Mouse (Mus musculus) adrenal gland, postnatal 25 days (tissue): ENCODE measurements around the gene Sh3d19. TPM values are rescaled to one million over a fixed set of nuclear protein-coding genes. Genes with fewer than 3 reads are reported as not detected.
A peak's percentile ranks its signal among the peaks of the same experiment; 100 is the strongest.

Experiments used
- DNase-seq: peaks from one replicate; pipeline ENCODE4 v3.0.0; 2021; ENCODE audit warnings: mixed read lengths
- long read RNA-seq: library from polyadenylated mRNA; stranded (forward); transcript quantifications from one replicate; pipeline ENCODE4 v2.0.0, GENCODE M21; 2021
- total RNA-seq: library from RNA; stranded (reverse); gene quantifications from 2 replicates; pipeline ENCODE4 v1.2.3, GENCODE M21; 2021

Sh3d19 gene
- total RNA-seq: 19.9 and 21.2 TPM in 2 replicates
- long read RNA-seq, full-length matches to known transcripts: 3 of 10 reads
- long read RNA-seq, partial matches to known transcripts: 6 of 10 reads
- long read RNA-seq, other reads (novel, unspliced or antisense): 1 of 10 reads

DNA sequence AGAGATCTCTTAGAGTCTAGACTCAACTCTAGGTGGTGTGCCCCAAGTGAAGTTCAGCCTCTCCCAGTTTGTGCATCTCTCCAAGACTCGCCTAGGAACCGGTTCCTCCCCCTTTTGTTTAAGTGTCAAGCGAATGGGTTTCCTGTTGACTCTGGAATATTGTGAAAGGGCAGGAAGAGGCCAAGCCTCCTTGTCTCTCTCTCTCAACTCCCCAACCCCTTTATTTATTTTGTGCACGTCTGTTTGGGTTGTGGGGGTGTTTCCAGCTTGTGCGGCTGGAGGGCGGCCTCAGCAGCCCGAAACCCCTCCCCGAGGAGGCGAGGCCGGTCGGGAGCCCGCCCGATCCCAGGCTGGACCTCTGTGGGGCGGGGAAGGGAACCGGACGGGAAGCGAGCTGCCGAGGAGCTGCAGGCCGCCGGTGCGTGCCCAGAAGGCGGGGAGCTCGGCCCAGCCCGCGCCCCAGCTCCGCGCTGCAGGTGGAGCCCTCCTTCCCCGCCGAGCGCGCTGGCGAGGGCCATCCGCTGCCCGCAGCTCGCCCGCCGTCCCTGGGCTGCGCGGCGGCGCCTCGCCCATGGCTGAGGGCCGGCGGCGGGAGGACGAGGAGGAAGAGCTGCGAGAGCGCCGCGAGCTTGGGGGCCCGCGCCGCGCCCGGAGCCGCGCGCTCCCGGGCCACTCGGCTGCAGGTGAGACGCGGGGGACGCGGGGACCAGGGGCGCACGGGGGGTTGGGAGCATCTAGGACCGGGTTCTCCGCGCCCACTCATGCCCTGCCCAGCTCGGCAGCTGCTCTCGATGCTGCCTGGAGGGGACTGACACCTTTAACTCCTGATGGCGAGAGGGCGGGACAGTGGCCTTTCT is at the start of gene Sh3d19:
Gene Sh3d19 (plus strand): TSS at position 368 of the 857 bp plus-strand sequence.
- DNase-seq: peak; percentile 86

DNA sequence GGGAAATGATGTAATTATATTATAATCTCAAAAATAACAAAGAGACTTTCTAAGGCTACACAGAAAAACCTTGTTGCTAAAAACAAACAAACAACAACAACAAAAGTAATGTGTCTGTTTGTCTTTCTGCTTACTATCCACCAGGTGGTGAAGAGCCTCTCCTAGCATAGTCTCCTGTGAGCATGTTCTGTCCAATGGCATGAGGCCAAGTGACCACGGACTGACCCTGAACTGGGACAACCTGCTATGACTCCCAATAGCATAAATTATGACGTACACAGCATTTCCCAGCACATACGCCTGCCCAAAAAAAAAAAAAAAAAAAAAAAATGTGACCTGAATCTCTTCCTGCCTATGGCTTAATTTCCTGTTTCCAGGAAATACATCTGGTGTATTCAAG is 48.6 kb upstream of the Sh3d19 start:
- peak; percentile 82 for DNase-seq

DNA sequence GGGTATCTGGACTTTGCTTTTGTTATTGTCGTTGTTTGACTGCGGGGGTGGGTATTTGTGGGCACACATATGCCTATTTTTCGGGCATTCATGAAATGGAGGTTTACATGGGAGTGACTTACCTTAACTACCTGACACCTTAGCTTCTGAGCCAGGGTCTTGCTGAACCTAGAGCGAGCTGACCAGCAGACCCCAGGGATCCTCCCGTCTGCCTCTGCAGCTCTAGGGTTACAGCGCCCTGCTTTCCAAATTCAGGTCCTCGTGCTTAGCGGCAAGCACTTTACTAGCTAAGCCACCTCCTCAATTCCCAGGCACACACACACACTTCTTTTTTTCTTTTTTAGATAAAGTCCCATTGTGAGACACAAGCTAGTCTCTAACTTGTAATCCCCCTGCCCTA is 47.6 kb upstream of the Sh3d19 start:
- DNase-seq: no peak

DNA sequence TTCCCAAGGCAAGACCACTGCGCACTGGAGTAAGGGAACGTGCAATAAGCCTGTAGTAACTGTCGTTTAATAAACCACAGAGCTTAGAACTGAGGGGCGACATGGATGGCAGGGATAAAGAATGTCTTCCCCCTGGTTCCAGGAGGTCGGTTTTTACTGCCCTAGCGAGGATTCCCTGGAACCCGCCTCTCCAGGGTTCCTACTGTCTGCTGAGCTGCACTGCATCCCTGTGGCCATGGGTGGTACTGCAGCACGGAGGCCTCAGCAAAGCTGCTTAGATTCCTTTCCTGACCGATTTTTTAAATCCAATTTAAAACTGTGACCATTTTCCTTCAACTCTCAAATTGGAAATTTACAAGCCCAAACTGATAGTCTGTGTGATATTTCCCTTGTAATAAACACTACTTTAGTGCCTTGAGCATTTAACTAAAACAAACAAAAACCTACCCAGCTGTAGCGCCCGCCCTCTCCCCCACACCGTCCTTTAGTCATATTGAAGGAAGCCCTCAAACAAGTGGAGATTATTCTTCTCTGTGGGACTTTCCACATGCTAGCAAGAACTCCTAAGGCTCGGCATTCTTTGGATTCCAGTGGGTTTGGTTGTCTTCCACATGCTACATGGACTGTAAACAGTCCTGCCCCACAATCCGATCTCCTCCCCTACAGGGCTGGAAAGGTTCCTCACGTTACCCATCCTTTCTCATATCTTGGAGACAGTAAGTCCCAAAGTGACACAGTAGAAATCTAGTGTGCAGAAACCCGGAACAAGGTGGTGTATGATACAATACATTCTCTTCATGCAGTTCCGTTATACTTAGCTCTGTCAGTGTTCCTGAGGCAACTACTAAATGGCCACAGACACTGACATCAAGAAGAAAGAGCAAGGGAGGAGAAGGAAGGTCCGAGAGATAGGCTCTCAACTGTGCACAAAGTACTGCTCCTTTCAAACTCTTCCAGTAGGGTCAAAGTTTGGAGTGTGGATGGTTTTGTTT is 46.7 kb upstream of the Sh3d19 start:
- DNase-seq: peak; percentile 82

DNA sequence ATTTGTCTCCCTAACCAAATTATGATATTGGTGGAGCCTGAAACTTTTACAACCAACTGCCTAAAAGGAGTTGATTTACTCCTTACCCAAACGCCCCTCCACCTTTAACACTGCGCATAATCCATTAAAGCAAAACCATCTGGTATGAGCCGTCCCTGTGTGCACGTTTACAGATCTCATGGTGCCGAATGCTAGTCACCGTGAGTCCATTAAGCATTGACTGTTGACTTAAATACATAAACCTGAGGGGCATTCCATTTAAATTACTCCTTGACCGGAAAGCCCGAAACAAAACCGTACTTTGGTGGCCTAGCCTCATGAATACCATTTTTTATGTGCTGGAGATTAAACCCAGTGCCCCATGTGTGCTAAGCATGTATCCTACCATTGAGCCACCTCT is 43.6 kb upstream of the Sh3d19 start:
- DNase-seq: no peak

DNA sequence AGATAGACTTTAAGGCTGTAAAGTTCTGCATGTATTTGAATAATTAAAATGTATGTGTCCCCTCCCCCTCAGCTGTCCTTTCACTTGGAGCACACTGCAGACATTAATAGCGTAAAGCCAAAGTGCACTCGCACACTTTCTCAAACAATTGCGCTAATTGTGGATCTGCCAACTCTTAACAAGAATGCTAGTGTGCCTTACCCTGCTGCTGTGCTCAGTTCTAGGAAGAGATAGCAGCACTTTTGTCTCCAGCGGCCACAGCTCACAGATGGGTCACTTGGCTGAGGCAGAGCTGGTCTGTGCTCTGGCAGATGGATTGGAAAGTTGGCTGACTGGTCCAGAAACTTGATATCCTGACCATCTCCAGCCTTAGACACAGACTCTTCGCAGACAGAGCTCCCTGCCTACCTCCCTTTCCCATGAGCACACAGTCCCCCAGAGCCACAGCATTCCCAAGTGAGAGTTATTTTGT is 42.7 kb upstream of the Sh3d19 start:
- no peak for DNase-seq

DNA sequence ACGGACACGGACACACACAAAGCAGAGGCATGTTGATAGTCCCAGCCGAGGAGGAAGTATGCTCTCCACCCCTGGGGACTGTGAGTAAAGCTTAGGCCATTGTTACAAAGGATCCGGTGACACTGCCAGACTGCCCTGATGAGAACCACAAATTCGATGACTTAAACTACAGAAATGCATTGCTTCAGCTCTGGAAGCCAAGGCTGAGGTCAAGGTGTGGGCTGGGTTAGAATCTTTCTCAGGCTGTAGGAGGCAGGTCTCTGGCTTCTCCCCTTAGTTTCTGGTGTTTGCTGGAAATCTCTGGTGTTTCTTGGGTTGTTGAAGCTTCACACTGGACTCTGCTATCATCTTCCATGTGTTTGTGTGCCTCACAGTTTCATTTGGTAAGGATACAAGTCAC is 41.2 kb upstream of the Sh3d19 start:
- DNase-seq: no peak

DNA sequence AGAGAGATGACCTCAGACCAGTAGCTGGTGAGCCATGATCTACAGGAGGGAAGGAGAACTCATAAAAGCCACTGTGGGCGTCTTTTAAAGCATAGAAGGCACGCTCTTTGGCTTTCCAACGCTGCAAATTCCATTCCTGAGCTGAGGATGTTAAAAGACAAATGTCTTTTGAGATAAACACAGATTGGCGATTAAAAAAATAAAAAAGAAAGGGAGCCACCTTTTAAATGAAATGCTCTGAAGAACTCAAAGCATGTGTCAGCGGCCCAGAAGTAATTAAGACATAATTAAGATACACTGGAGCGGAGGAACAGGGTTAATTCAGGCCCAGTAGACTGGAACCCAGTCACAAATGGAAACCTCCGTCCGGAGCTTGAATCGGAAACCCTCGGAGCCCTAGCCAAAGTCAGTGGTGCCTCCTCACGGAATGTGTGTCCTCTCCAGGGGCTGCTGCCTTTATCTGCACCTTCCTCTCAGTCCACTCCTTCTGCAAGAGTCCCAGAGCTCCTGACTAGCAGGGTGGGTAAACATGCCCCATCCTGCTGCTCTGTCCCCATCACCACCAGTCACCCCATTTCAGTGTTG is 40.1 kb upstream of the Sh3d19 start:
- DNase-seq: no peak

DNA sequence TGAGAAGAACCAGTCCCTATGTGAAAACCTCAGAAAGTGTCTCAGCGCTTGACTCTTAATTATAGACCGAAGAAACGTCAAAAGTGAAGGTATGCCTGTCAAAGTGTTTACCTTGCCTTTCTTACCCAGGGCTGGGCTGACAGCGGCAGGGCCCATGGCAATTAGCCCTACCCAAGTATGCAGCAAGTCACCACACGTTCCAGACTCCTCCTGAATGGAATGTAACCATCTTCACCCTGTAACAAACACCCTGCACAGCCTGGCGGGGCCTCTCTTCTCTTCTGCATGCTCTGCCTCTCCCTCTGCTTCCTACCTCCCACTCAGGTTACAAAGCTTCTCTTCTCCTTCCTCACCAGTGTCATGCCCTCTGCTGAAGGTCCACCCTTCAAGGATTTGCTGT is 39.0 kb upstream of the Sh3d19 start:
- DNase-seq: no peak

DNA sequence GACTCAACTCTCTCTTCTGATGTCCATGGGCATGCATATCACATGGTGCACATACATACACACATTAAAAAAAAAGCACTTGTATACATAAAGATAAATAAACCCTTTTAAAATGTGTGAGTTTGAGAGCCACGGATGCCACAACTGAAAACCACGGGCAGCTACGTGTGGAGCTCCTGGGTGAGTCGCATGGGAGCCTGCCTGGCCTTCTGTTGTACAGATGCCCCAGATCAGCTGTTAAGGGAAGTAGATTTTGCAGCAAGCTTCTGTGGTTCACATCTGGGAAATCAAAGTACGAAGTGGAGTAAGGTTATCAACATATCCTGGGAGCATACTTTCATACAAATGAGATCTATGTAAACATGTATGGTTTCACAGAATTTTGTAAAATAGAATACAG is 37.3 kb upstream of the Sh3d19 start:
- no peak for DNase-seq

DNA sequence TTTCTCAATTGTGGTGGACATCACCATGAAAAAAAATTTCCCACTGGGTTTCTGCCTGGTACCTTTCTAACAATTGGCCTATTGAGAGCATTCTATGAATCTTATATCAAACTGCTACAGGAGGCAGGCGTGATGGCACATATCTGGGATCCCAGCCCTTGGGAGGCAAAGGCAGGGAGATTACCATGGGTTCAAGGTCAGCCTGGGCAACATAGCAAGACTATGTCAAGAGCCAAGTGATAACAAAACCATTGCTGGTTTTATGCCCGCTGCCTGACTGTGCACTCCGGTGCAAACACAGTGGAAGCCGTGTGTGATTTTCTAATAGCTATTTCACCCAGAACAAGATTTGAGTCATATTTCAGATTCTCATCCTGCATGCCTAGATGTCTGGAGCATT is 20.0 kb upstream of the Sh3d19 start:
- DNase-seq: no peak

DNA sequence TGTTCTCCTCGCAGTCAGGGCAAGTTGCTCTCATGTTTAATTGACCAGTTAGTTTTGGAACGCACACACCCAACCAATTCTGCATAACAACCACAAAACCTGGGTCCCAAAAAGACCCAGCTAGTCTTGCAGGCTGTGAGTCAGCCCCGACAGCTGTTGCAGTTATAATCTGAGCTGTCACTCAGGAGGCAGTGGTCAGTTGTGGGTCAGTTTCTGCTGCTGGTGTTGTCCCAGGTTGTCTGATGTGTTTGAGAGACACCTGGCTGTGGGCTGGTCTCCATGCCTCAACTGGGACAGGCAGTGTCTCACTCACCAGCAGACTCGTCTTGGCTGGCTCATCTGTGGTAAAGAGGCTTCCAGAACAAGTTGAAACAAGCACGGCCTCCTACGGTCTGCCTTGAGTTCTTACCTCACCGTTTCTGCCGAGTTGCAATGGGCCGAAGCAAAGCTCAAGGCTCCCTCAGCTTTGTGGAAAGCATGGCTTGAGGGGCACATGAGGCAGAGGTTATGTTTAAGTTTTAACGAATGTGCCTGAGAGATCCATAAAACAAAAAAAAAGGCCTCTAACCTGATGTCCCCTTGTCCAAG is 18.1 kb upstream of the Sh3d19 start:
- DNase-seq: no peak

DNA sequence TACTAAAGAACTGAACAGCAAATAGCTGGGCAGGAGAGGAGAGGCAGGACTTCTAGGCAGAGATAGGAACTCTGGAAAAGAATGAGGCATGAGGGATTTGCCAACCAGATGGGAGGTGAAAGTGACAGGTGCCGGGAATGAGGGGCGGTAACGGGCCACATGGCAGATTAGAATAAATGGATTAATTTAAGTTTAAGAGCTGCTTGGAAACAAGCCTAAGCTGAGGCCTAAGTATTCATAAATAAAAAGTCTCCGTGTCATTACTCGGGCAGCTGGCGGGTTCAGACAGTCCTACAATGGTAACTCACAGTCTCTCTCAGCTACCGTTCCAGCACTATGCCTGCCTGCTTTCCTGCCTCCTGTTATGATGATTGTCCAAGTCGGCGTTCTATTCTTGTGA is 15.6 kb upstream of the Sh3d19 start:
- DNase-seq: no peak

DNA sequence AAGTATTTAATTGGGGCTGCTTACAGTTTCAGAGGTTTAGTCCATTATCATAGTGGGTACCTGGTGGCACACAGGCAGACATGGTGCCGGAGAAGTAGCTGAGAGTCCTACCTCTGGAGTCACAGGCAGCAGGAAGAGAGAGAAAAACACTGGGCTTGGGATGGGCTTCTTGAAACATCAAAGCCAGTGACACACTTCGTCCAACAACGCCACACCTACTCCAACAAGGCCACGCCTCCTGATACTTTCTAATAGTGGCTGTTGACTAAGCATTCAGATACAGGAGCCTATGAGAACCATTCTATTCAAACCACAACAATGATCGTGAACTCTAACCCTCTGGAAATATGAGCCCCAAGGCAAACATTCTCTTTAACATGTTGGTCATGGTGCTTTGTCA is 15.2 kb upstream of the Sh3d19 start:
- DNase-seq: no peak

DNA sequence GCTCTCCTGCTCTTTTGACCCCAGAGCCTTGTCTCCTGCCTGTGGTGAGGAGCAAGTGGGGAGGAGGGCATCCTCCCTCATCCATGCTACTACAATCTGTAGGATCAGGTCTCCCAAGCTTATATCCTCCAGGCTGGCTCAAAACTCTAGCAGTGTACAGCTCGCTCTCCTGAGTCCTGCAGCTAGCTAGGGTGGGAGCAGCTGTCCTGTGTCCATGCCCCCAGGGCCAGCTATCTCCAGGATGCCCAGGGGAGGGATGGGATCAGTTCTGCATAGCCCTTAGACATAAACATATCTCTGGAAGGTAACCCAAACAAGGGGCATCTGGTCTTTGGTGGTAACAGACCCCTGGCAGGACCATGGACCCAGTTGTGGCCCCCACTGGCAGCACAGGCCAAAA is 11.2 kb upstream of the Sh3d19 start:
- DNase-seq: no peak

DNA sequence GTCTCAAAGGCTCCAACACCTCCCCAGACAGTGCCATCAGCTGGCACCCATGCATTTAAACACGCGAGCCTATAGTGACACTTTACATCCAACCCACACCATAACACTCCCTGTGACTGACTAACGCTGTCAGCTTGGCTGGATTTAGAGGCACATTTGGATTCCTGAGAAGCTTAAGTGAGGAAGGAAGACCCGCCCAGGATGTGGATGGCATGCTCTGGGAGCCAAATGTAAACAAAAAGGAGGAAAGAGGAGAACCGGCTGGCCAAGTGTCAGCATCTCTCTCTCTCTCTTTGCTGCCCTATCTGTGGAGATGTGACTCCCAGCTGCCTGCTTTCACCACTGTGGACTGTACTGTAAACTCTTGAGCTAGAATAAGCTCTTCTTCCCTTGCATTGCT is 9.8 kb upstream of the Sh3d19 start:
- no peak for DNase-seq

DNA sequence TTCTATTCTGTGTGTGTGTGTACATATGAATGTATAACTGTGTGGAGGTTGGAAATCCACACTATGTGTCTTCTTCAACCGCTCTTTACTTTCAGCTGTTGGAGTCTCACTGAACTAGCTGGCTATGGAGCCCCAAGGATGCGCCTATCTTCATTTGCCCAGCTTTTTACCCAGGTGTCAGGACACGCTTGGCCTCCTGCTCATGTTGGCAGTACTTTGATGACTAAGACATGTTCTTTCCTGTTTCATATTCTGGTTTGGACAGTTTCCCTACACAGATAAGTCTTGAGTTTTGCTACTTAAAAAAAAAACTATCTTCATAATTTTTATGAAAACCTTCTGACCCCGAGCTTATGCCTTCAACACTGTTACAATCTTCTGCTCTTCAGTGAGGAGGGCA is 5.4 kb upstream of the Sh3d19 start:
- no peak for DNase-seq

DNA sequence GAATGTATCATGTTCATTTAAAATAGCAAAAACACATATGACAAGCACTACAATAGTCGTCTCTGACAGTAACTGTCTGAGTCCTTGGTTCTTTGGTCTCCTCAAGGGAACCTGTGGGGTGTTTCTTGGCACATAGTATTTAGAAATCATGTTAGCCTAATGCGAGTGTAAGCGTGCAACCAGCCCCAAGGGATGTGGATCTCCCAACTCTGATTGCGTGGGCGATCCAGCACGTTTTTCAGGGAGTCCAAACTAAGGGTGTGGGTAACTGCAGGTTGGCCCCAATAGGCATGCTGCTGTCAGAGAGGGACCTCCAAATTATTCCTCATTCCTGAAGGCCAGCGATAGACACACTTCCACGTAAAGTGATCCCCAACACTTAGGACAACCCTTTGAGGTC is 1.9 kb upstream of the Sh3d19 start:
- no peak for DNase-seq

DNA sequence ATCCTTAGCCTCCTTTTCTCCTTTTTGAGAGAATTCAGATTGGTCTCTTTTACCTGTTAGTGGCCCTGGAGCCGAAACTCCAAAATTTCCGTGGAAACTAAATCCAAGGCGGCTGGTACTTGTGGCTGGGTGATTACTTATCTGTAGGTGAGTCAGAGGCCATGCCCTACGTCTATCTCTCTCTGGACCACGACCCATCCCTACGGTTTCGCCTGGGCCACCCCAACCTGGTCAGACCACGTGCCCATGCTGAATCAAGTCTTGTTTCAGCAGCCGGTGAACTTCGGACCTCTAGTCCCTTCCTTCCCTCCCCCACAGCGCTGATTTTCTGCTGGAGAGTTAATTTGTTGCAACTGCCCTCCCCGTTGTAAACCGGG is 678 bp downstream of the Sh3d19 start:
- no peak for DNase-seq

DNA sequence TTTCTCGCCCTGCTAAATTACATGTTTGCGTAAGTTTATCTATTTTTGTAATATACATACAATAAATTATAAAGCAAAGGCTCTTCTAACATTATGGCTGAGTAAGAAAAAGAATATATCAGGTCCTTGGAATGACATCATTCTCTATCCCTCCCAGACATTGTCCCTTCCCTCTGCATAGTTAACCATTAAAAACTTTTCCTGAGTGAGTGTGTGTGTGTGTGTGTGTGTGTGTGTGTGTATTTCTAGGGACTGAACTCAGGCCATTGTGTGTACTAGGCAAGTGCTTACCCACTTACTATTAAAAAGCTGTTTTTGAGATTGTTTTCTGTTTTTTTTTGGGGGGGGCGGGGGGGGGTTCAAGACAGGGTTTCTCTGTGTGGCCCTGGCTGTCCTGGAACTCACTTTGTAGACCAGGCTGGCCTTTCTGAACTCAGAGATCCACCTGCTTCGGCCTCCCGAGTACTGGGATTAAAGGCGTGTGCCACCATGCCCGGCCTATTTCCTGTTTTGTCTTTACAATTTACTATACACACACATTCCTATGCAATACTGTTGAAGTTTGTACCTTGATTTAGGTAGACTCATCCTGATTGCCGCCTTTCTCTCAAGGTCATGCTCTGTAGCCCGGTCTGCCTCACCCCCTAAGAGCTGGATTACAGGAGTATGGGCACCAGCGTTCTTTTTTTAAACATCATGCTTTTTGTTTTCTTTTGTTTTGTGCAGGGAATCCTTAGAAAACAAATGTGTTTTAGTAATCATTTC is 2.6 kb downstream of the Sh3d19 start:
- no peak for DNase-seq

DNA sequence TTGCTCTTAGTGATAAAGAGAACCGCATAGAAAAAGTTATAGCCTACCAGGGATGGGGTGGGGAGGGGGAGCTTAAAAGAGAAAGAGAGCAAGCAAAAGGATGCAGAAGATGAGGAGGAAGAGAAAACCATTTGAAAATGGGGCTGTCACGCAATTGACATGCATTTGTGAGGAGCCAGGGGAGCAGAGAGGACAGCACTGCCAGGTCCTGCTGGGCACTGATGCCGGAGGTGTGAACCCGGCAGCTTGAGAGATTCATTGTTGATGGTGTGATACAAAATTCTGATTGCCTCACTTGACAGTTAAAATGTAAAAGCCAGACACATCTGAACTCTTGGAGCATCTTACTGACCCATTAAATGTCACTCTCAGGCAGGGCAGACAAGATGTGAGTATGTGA is 3.5 kb downstream of the Sh3d19 start:
- no peak for DNase-seq
